Mouse (Mus musculus) adrenal gland, postnatal 36 days (tissue): Measurements from ENCODE around the gene Pphln1. TPM values are rescaled to one million over a fixed set of nuclear protein-coding genes. Genes with fewer than 3 reads are reported as not detected.

ENCODE experiments used
- DNase-seq, 2 experiments: peaks; one replicate each; pipeline ENCODE4 v3.0.0; 2021; ENCODE audit warnings: mixed read lengths in 1 of 2
- total RNA-seq, 2 experiments: library from RNA; stranded (reverse); gene quantifications; 2 replicates each; pipeline ENCODE4 v1.2.3; 2021

The Pphln1 gene
- total RNA-seq, 2 experiments from 2014 or later = 36.9 to 37.4 TPM

GRCm38 (mm10) chr15:93539415-93539814 lies 141.3 kb downstream of the Pphln1 start:
- DNase-seq = no peak

Other genes starting within 250 kb of the Pphln1 start
- gene Gxylt1, start 123.2 kb upstream of the Pphln1 start, total RNA-seq = 10 to 100 TPM; 32.9 to 34.2 TPM
- gene Yaf2, start 61.4 kb upstream of the Pphln1 start, total RNA-seq = 10 to 100 TPM; 41.0 to 42.2 TPM
- gene Zcrb1, start within 50 bp of the Pphln1 start, total RNA-seq = 10 to 100 TPM; 77.8 to 85.7 TPM
- 10 to 100 TPM; 15.4 to 45.7 TPM for gene Prickle1, start 197.5 kb downstream of the Pphln1 start, total RNA-seq